Mouse (Mus musculus) midbrain, embryonic 10.5 days (tissue): Measurements from ENCODE around the gene Irf6. TPM values are rescaled to one million over a fixed set of nuclear protein-coding genes. Genes with fewer than 3 reads are reported as not detected.

Experiments used
- DNase-seq: peaks from one replicate; pipeline ENCODE4 v3.0.0-alpha.2; 2017; ENCODE audit warnings: low spot score
- H3K27ac ChIP-seq: fragments of 300-500 bp; sonication (generic); replicated peaks from 2 replicates; pipeline ENCODE4 v1.5.1; 2016; ENCODE audit warnings: mild to moderate bottlenecking
- H3K27me3 ChIP-seq: fragments of 300-500 bp; sonication (generic); 2 replicates; pipeline ENCODE4 v1.6.1; 2016; ENCODE audit warnings: low read depth, mild to moderate bottlenecking; ENCODE audit not compliant: poor library complexity, severe bottlenecking
- H3K36me3 ChIP-seq: fragments of 300-500 bp; sonication (generic); 2 replicates; pipeline ENCODE4 v1.6.1; 2016; ENCODE audit warnings: mild to moderate bottlenecking, moderate library complexity
- H3K4me1 ChIP-seq: fragments of 300-500 bp; sonication (generic); 2 replicates; pipeline ENCODE4 v1.6.1; 2016
- H3K4me3 ChIP-seq: fragments of 300-500 bp; sonication (generic); 2 replicates; pipeline ENCODE4 v1.5.1; 2016; ENCODE audit warnings: mild to moderate bottlenecking, moderate library complexity
- H3K9me3 ChIP-seq: fragments of 300-500 bp; sonication (generic); replicated peaks from 2 replicates; pipeline ENCODE4 v1.6.1; 2016; ENCODE audit warnings: mild to moderate bottlenecking
- WGBS: fragments of 180-500 bp; shearing (Covaris S2); methylation state at CpG from one replicate; pipeline ENCODE4 v1.1.7; 2016; 5-methylcytosine and 5-hydroxymethylcytosine counted together
- polyA plus RNA-seq: library from polyadenylated mRNA; unstranded; fragments of >200 nt; fragmentation: Nextera tagmentation; extraction: Ambion mirVana; gene quantifications from 2 replicates; pipeline ENCODE4 v1.2.1, GENCODE M21; 2016

Irf6 gene
- polyA plus RNA-seq, 1 experiment from 2014 or later = 2.6 TPM

DNA sequence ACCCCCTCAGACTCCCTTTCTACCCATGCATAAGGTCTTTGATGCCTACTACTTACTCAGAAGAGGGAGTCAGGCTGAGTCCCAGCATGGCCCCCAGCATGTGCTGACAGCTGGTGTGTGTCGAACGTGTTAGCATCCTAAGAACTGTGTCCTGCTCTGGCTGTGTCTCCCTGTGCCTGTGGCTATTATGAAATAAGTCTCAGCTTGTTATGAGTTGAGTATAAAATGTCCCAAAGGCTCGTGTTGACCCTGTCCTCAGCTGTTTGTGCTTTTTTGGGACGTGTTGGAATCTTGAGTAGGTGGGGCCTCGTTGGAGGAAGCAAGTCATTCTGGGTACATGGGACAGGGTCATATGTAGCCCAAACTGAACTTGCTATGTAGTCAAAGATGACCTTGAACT is 61.1 kb downstream of the Irf6 start:
- H3K27ac ChIP-seq = no peak overlapping the region
- no peaks in the 10 kb centered on the region for H3K9me3 ChIP-seq
- no peak overlapping the region for H3K4me3 ChIP-seq
- WGBS = 87% methylated on average over 5 of the region's 5 CpGs
- no peaks in the 10 kb centered on the region for H3K27me3 ChIP-seq
- H3K36me3 ChIP-seq = no peaks in the 10 kb centered on the region
- no peak for DNase-seq
- no peaks in the 10 kb centered on the region for H3K4me1 ChIP-seq

DNA sequence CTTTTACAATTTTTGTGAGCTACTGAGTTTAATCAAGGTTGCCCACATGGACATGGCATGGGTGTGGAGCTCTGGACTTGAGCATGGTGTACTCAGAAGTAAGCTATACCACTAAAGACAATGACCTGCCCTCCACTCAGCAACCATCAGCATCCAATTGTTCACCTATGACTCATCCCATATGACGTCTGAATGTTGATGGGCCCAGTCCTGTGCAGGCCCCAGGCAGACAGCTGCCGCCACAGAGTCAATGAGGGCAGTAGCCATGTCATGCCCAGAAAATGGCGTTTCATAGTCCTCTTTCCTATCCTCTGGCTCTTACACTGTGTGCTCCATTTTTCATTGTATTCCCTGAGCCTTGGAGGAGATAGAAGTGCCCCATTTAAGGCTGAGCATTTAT is 63.1 kb downstream of the Irf6 start:
- no peaks in the 10 kb centered on the region for H3K27me3 ChIP-seq
- H3K9me3 ChIP-seq = no peaks in the 10 kb centered on the region
- DNase-seq = no peak
- no peaks in the 10 kb centered on the region for H3K4me1 ChIP-seq
- H3K36me3 ChIP-seq = no peaks in the 10 kb centered on the region
- WGBS = 82% methylated on average over 3 of the region's 3 CpGs
- H3K4me3 ChIP-seq = no peak overlapping the region
- H3K27ac ChIP-seq = no peak overlapping the region

DNA sequence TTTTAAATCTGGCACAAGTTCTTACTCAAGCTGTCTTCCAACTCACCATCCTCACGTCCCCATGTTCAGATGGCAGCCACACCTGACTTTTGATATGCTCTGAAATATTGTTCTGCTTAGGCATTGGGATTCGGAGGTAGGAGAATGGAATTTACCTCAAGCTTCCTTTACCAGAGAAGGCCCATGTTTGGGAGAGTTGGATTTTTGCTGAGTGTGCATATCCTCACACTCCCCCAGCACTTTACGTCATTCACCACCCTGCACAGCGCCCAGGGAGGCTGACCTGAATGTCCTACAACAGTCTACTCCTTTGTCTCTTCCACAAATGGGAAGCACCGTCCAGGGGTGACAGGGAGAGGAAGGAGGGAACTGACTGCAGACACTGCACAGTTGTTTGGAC is 67.5 kb downstream of the Irf6 start:
- no peak overlapping the region for H3K27ac ChIP-seq
- DNase-seq = no peak
- H3K9me3 ChIP-seq = no peaks in the 10 kb centered on the region
- peaks cover 14% of the 10 kb centered on the region for H3K27me3 ChIP-seq
- no peaks in the 10 kb centered on the region for H3K36me3 ChIP-seq
- H3K4me3 ChIP-seq = no peak overlapping the region
- 77% methylated on average over 5 of the region's 5 CpGs for WGBS
- no peaks in the 10 kb centered on the region for H3K4me1 ChIP-seq

Other genes with a start within 250 kb of the Irf6 start
- gene Syt14, start 117.3 kb upstream of the Irf6 start, polyA plus RNA-seq = 3.7 and 4.1 TPM in 2 replicates
- gene Diexf, start 22.8 kb upstream of the Irf6 start, polyA plus RNA-seq = 8.4 and 8.8 TPM in 2 replicates
- 16.7 and 16.9 TPM in 2 replicates for gene A130010J15Rik, start 14.9 kb downstream of the Irf6 start, polyA plus RNA-seq
- gene Traf3ip3, start 48.6 kb downstream of the Irf6 start, polyA plus RNA-seq = 1.2 and 1.9 TPM in 2 replicates
- 0.09 and 0.17 TPM in 2 replicates for gene Lamb3, start 54.6 kb downstream of the Irf6 start, polyA plus RNA-seq
- 0.09 TPM in 1 of 2 replicates, not detected in the other for gene Hsd11b1, start 111.0 kb downstream of the Irf6 start, polyA plus RNA-seq
- gene G0s2, start 120.1 kb downstream of the Irf6 start, polyA plus RNA-seq = 9.0 and 10.3 TPM in 2 replicates
- gene Camk1g, start 217.2 kb downstream of the Irf6 start, polyA plus RNA-seq = 12.8 and 18.4 TPM in 2 replicates